Mouse (Mus musculus) midbrain, embryonic 10.5 days (tissue): ENCODE data around the gene Plcd4. TPM values are rescaled to one million over a fixed set of nuclear protein-coding genes. Genes with fewer than 3 reads are reported as not detected.
"Not testable (repeated sequence)": the region's sequence is repeated elsewhere in the genome, so short reads cannot be mapped to it uniquely, and the experiment has no call there.

ENCODE experiments used
- DNase-seq: peaks from one replicate; pipeline ENCODE4 v3.0.0-alpha.2; 2017; ENCODE audit warnings: low spot score
- H3K27ac ChIP-seq: fragments of 300-500 bp; sonication (generic); replicated peaks from 2 replicates; pipeline ENCODE4 v1.5.1; 2016; ENCODE audit warnings: mild to moderate bottlenecking
- H3K27me3 ChIP-seq: fragments of 300-500 bp; sonication (generic); 2 replicates; pipeline ENCODE4 v1.6.1; 2016; ENCODE audit warnings: low read depth, mild to moderate bottlenecking; ENCODE audit not compliant: poor library complexity, severe bottlenecking
- H3K36me3 ChIP-seq: fragments of 300-500 bp; sonication (generic); 2 replicates; pipeline ENCODE4 v1.6.1; 2016; ENCODE audit warnings: mild to moderate bottlenecking, moderate library complexity
- H3K4me1 ChIP-seq: fragments of 300-500 bp; sonication (generic); 2 replicates; pipeline ENCODE4 v1.6.1; 2016
- H3K4me3 ChIP-seq: fragments of 300-500 bp; sonication (generic); 2 replicates; pipeline ENCODE4 v1.5.1; 2016; ENCODE audit warnings: mild to moderate bottlenecking, moderate library complexity
- H3K9me3 ChIP-seq: fragments of 300-500 bp; sonication (generic); replicated peaks from 2 replicates; pipeline ENCODE4 v1.6.1; 2016; ENCODE audit warnings: mild to moderate bottlenecking
- WGBS: fragments of 180-500 bp; shearing (Covaris S2); methylation state at CpG from one replicate; pipeline ENCODE4 v1.1.7; 2016; 5-methylcytosine and 5-hydroxymethylcytosine counted together
- polyA plus RNA-seq: library from polyadenylated mRNA; unstranded; fragments of >200 nt; fragmentation: Nextera tagmentation; extraction: Ambion mirVana; gene quantifications from 2 replicates; pipeline ENCODE4 v1.2.1, GENCODE M21; 2016

Gene Plcd4
- polyA plus RNA-seq = 2.0 and 2.8 TPM in 2 replicates

DNA sequence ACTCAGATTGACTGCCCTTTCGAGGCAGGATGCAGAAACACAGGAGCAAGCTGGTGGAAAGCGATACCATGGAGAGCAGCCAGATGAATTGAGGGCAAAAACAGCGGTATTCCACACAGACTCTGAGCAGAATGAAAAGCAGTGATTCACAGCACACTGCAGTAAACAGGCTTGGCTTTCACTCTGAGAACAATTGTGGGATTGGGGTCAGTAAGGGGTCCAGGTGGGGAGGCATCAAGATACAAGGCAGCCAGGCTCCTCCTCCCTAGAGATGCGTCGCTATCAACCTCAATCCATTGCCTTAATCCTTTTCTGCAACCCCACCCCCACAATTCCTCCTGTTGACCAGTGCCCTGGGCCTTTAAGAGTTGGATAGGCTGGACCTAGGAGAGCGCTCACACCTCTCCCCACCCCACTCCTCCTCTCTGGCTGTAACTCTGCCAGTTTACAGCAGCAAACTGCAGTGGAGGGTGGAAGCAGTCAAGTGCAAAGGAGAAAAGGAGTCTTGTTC, at the start of gene Plcd4:
Gene Plcd4, plus strand, starts transcription at position 438 of the 511 bp plus-strand sequence.
- peak within 1 kb of the TSS; percentile 61 for H3K27ac ChIP-seq
- H3K9me3 ChIP-seq = no peaks in the 10 kb centered on the region
- peaks cover 27% of the 10 kb centered on the region for H3K4me1 ChIP-seq
- H3K27me3 ChIP-seq = no peaks in the 10 kb centered on the region
- peak; percentile 22 for DNase-seq
- H3K4me3 ChIP-seq = peak within 1 kb of the TSS; percentile 30
- no peaks in the 10 kb centered on the region for H3K36me3 ChIP-seq
- WGBS = 9% methylated on average over 6 of the region's 6 CpGs

- Histone ChIP-seq H3K4me3 (no peak overlapping the region), H3K9me3 (no peaks in the 10 kb centered on the region), H3K27me3 (no peaks in the 10 kb centered on the region), H3K4me1 (peaks cover 13% of the 10 kb centered on the region), H3K27ac (no peak overlapping the region), H3K36me3 (peaks cover 44% of the 10 kb centered on the region)
- no peak for DNase-seq
- 78% methylated on average over 1 of the region's 1 CpGs for WGBS
These were observed 41.6 kb upstream of the Plcd4 start for GRCm38 (mm10) chr1:74501106-74501505.

GRCm38 (mm10) chr1:74505393-74505720, 37.3 kb upstream of the Plcd4 start:
- Histone ChIP-seq H3K27me3 (no peaks in the 10 kb centered on the region), H3K4me3 (peak overlapping the region; percentile 75), H3K27ac (peak overlapping the region; percentile 97), H3K9me3 (no peaks in the 10 kb centered on the region), H3K36me3 (peaks cover 37% of the 10 kb centered on the region), H3K4me1 (peaks cover 29% of the 10 kb centered on the region)
- no peak for DNase-seq
- WGBS = under 1% methylated on average over 22 of the region's 22 CpGs

DNA sequence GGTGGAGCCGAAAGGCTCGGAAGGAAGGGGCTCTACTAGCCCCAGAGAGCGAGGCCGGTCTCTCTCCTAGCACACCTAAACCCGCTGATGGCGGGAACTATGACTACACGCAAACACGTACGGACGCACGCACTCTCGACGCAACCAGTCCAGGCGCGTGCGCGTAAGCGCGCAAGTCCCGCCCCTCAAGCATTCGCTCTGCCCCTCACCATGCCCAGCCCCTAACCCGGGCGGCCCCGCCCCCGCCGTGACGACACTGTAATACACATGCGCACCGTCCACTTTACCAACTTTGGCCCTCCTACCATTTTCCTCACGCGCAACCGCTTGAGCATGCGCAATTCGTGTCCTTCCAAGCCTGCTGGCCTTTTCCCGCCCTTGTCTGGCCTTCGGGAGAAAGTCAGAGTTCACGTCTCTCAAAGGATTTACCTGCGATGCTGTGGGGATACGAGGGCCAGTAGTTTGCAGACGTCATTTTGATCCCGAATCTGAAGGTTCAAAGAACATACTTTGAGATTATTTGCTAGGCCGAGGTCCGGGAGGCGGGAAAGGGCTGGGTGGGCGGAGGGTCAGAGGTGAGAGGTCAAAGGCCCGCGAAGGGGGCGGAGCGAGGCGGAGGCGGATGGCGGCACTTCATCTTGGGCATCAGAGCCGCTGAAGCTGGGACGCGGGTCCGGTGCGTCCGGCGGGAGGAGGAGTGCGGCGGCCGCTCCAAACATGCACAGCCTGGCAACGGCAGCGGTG, 36.8 kb upstream of the Plcd4 start, which contains the start of gene Cnot9:
Gene Cnot9, plus strand, starts transcription at position 338 of the 744 bp plus-strand sequence.
- under 1% methylated on average over 64 of the region's 64 CpGs for WGBS
- Histone ChIP-seq H3K27me3 (no peaks in the 10 kb centered on the region), H3K9me3 (no peaks in the 10 kb centered on the region), H3K4me3 (peak within 1 kb of the TSS; percentile 75), H3K4me1 (peaks cover 29% of the 10 kb centered on the region), H3K27ac (peak within 1 kb of the TSS; percentile 97), H3K36me3 (peaks cover 43% of the 10 kb centered on the region)
- DNase-seq = peak; percentile 100

DNA sequence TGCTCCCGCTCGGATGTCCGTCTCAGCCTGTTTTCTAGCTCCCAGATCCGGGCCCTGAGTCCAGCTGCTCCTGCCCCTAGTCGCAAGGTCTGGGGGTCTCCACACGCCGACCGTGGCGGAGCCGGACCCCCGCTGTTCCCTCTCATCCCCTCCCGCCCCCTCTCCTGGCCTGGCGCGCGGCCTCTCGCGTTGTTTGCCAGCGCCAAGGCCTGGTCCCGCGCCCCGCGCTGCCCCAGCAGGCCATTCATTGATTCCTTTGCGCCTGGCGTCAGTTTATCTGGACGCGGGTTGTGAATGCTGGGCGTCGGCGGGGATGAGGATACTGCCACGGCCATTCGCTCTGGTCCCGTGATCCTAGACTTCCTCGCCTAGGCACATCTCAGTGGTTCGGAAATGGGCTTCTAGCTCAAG, 36.2 kb upstream of the Plcd4 start:
- Histone ChIP-seq H3K27ac (peak overlapping the region; percentile 97), H3K9me3 (no peaks in the 10 kb centered on the region), H3K36me3 (peaks cover 49% of the 10 kb centered on the region), H3K27me3 (no peaks in the 10 kb centered on the region), H3K4me1 (peaks cover 29% of the 10 kb centered on the region), H3K4me3 (peak overlapping the region; percentile 75)
- DNase-seq = peak; percentile 93
- under 1% methylated on average over 34 of the region's 34 CpGs for WGBS

- WGBS = 100% methylated on average over 2 of the region's 2 CpGs
- Histone ChIP-seq H3K27ac (no peak overlapping the region), H3K36me3 (peaks cover 54% of the 10 kb centered on the region), H3K4me1 (peaks cover 29% of the 10 kb centered on the region), H3K4me3 (peak overlapping the region; percentile 75), H3K9me3 (no peaks in the 10 kb centered on the region), H3K27me3 (no peaks in the 10 kb centered on the region)
- DNase-seq = no peak
These were observed 34.9 kb upstream of the Plcd4 start for GRCm38 (mm10) chr1:74507780-74508179.

DNA sequence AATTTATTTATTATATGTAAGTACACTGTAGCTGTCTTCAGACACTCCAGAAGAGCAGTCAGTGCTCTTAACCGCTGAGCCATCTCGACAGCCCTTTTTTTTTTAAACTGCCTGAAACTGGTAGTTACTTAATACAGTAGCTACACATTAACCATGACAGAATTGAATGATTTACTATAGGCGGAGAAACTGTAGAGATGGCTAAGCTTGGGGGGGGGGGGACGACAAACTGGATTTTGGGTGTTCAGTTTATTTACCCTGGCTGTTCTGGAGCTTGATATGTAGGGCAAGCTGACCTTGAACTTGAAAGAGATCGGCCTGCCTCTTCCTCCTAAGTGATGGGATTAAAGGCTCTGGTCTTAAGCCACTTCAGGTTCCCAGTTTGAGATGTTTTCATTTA, 31.4 kb upstream of the Plcd4 start:
- Histone ChIP-seq H3K27ac (no peak overlapping the region), H3K4me1 (peaks cover 16% of the 10 kb centered on the region), H3K4me3 (no peak overlapping the region), H3K36me3 (peaks cover 82% of the 10 kb centered on the region), H3K27me3 (no peaks in the 10 kb centered on the region), H3K9me3 (no peaks in the 10 kb centered on the region)
- 93% methylated on average over 5 of the region's 5 CpGs for WGBS
- DNase-seq = no peak

- not testable (repeated sequence) for H3K9me3 ChIP-seq, H3K4me1 ChIP-seq, H3K27ac ChIP-seq, H3K27me3 ChIP-seq, DNase-seq, H3K4me3 ChIP-seq
- H3K36me3 ChIP-seq = peaks cover 88% of the 10 kb centered on the region
- 100% methylated on average over 1 of the region's 1 CpGs for WGBS
These were observed 29.7 kb upstream of the Plcd4 start for GRCm38 (mm10) chr1:74512999-74513398.

GRCm38 (mm10) chr1:74519875-74520274, 22.8 kb upstream of the Plcd4 start:
- no peaks in the 10 kb centered on the region for H3K4me1 ChIP-seq
- DNase-seq = no peak
- H3K27me3 ChIP-seq = no peaks in the 10 kb centered on the region
- H3K36me3 ChIP-seq = peaks cover 92% of the 10 kb centered on the region
- no peak overlapping the region for H3K4me3 ChIP-seq
- H3K27ac ChIP-seq = no peak overlapping the region
- H3K9me3 ChIP-seq = no peaks in the 10 kb centered on the region

DNA sequence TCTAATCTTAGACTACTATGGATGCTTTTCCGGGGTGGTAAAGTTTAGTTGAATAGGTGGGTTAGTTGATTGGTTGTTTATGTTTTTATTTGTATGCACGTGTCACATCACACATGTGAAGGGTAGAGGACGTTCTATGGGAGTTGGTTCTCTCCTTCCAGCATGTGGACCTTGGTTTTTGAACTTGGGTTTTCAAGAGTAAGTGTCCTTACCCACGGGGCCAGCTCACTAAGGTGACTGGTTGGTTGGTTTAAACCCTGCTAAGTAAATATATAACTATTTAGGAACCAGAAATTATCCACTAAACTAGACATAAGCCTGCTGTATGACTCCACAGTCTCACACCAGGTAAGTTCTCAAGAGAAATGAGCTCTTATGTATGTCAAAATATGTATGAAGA, 17.9 kb upstream of the Plcd4 start:
- DNase-seq = no peak

DNA sequence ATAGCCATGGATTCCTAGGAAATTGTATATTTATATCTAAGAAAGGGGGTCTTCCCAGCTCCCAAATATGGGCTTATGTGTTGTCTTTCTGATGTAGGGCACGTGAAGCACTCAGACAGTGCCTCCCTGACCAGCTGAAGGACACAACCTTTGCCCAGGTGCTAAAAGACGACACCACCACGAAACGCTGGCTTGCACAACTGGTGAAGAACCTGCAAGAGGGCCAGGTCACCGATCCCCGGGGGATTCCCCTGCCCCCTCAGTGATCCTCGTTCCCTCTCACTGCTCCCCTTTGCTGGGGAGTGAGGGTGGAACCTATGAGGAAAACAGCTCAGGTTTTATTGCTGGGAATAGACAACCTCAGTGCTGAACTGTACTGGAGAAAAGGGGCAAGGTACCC, 14.1 kb upstream of the Plcd4 start:
- H3K9me3 ChIP-seq = no peaks in the 10 kb centered on the region

More for the DNA sequence above, 17.9 kb upstream of the Plcd4 start:
- Histone ChIP-seq H3K27ac (no peak overlapping the region), H3K36me3 (peaks cover 100% of the 10 kb centered on the region), H3K27me3 (no peaks in the 10 kb centered on the region), H3K4me1 (no peaks in the 10 kb centered on the region), H3K9me3 (no peaks in the 10 kb centered on the region), H3K4me3 (no peak overlapping the region)
- WGBS = 91% methylated on average over 4 of the region's 4 CpGs

DNA sequence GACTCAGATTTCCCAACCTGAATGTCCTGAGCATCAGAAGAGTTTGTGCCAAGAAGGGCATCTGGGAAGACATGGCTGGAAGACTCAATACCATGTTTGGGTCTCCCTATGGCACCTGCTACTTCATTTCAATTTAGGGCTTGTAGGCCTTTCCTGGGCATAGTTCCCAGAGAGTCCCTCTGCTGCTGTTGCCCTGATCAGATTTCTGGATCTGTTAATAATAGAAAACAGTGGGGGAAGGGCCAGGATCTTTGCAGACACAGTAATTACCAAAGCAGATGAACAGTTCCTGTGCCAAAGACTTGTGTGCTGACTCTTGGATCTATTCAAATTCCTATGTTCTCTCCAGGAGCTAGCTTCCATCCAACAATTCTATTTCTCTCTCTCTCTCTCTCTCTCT, 4.0 kb upstream of the Plcd4 start:
- Histone ChIP-seq H3K4me1 (peaks cover 15% of the 10 kb centered on the region), H3K4me3 (no peak overlapping the region), H3K27me3 (no peaks in the 10 kb centered on the region), H3K9me3 (no peaks in the 10 kb centered on the region), H3K27ac (no peak overlapping the region), H3K36me3 (no peaks in the 10 kb centered on the region)
- no peak for DNase-seq

More for the DNA sequence above, 14.1 kb upstream of the Plcd4 start:
- H3K4me1 ChIP-seq = no peaks in the 10 kb centered on the region
- no peak overlapping the region for H3K27ac ChIP-seq
- peaks cover 97% of the 10 kb centered on the region for H3K36me3 ChIP-seq
- no peak for DNase-seq
- 96% methylated on average over 7 of the region's 7 CpGs for WGBS
- no peak overlapping the region for H3K4me3 ChIP-seq
- H3K27me3 ChIP-seq = no peaks in the 10 kb centered on the region

DNA sequence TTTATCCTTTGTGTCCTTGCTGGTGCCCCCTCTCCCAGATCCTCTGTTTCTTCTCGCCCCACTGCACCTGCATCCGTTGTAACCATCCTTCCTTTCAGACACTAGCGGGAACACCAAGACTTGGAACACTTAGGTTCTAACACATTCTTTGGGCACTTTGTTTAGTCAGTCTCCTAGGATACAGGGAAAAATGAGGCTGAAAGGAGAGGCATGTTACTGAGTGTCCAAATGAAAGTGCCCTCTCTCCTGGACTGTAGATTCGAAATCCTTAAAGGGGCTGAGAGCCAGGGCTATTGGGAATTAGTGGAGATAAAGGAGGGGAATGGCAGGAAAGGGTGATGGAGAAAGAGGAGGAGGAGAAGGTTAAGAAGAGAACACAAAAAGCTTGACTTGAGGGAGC, 1.5 kb downstream of the Plcd4 start, which contains the start of gene Usp37:
Gene Usp37, minus strand, starts transcription at position 101 of the 400 bp plus-strand sequence.
- no peak for DNase-seq
- H3K27ac ChIP-seq = peak within 1 kb of the TSS; percentile 23
- 32% methylated on average over 4 of the region's 4 CpGs for WGBS
- no peaks in the 10 kb centered on the region for H3K9me3 ChIP-seq
- H3K36me3 ChIP-seq = no peaks in the 10 kb centered on the region
- H3K27me3 ChIP-seq = no peaks in the 10 kb centered on the region
- peaks cover 27% of the 10 kb centered on the region for H3K4me1 ChIP-seq
- H3K4me3 ChIP-seq = no peak within 1 kb of the TSS
